Mouse (Mus musculus) ES-Bruce4 (cell line): Measurements from ENCODE around the gene Tbl1xr1.

Experiments
- CTCF ChIP-seq: IDR thresholded peaks from one replicate; pipeline ENCODE4 v1.8.1; 2011; ENCODE audit warnings: low read depth, low read length
- POLR2A ChIP-seq: IDR thresholded peaks from one replicate; pipeline ENCODE4 v1.8.1; 2011; ENCODE audit warnings: low read length; ENCODE audit not compliant: insufficient read depth

DNA sequence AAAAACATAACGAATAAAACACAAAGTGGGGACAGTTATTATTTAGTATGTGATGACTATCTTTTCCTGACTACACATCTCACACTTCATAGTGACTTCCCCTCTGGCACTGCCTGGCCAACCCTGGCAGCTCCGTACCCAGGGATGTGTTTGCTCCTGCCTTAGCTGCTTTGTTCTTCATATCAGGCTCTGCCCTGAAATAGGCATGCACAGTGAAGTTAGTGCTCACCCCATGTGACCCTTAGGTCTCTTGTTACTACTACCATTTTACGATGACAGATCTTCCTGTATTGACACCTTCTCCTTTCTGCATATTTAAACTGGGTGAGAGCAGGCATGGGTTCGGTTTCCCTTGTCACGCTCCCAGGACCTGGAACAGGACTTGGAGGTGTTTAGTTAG lies 16.3 kb downstream of the Tbl1xr1 start:
- TF ChIP-seq CTCF (no peak), POLR2A (no peak)
